Mouse (Mus musculus) E14TG2a.4 (cell line): ENCODE measurements around the gene Fndc5.

Experiments
- H3K27me3 ChIP-seq: 2 replicates; pipeline ENCODE4 v1.6.1; 2014; ENCODE audit warnings: low read length, control low read depth; ENCODE audit not compliant: insufficient read depth
- H3K36me3 ChIP-seq: 2 replicates; pipeline ENCODE4 v1.6.1; 2014; ENCODE audit warnings: low read length, control low read depth; ENCODE audit not compliant: insufficient read depth
- H3K4me1 ChIP-seq: replicated peaks from 2 replicates; pipeline ENCODE4 v1.6.1; 2014; ENCODE audit warnings: low read depth, low read length, control low read depth
- H3K4me3 ChIP-seq: replicated peaks from 2 replicates; pipeline ENCODE4 v1.5.1; 2014; ENCODE audit warnings: mild to moderate bottlenecking, low read length
- H3K9me3 ChIP-seq: 2 replicates; pipeline ENCODE4 v1.6.1; 2014; ENCODE audit warnings: low read length, control low read depth
- CTCF ChIP-seq: conservative IDR thresholded peaks from 2 replicates; pipeline ENCODE4 v1.5.1; 2014; ENCODE audit warnings: low read length
- NANOG ChIP-seq: IDR thresholded peaks from 2 replicates; pipeline ENCODE4 v1.6.1; 2014; ENCODE audit warnings: borderline replicate concordance, low read length, mixed read lengths
- POU5F1 ChIP-seq: IDR thresholded peaks from 2 replicates; pipeline ENCODE4 v1.6.1; 2014; ENCODE audit warnings: low read length, borderline replicate concordance

The Fndc5 gene

DNA sequence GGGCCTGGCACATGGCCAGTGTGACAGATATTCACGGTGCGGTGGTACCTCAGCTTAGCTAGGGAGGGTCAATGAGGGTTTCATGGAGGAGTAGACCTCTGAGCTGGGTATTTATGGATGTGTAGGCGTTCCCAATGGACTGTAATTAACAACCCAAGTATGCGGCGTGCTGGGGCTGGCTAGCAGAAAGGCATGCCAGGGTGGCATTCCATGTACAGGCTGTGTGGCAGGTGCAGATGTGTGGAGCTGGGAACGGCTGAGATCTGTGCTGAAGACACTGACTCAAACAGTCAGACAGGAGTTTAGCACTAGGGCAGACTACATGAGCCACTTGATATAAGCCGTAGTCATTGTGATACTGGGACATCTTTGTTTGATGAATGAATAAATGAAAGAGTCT, 28.2 kb upstream of the Fndc5 start:
- Histone ChIP-seq H3K9me3 (no peaks in the 10 kb centered on the region), H3K36me3 (no peaks in the 10 kb centered on the region), H3K4me1 (peaks cover 65% of the 10 kb centered on the region), H3K27me3 (peaks cover 78% of the 10 kb centered on the region), H3K4me3 (peak overlapping the region; percentile 39; the same call in 1 of the 2 replicates)
- TF ChIP-seq NANOG (no peak), CTCF (no peak), POU5F1 (no peak)

DNA sequence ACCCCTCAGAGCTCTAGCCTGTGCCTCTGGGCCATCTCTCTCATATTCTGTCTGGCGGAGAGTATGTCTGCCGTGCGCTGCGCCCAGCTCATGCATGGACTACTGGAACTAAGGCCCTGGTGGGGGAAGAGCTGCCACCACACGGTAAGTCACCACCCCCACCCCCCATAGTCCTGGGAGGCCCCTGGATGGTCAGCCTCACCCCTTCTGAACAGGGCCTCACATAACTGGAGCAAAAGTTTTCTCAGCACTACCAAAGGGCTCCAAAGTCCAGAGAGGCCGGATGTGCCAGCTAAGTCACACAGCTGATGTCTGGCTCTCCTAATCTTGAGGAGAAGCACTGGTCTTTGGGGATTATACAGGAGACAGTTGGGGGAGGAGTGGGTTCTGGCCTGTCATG, 26.0 kb upstream of the Fndc5 start:
- TF ChIP-seq NANOG (no peak), CTCF (no peak)
- Histone ChIP-seq H3K36me3 (no peaks in the 10 kb centered on the region), H3K27me3 (peaks cover 78% of the 10 kb centered on the region), H3K4me1 (peaks cover 62% of the 10 kb centered on the region), H3K4me3 (no peak overlapping the region), H3K9me3 (no peaks in the 10 kb centered on the region)

- TF ChIP-seq POU5F1 (no peak), CTCF (peak; percentile 64)
- Histone ChIP-seq H3K9me3 (no peaks in the 10 kb centered on the region), H3K36me3 (no peaks in the 10 kb centered on the region), H3K27me3 (peaks cover 78% of the 10 kb centered on the region), H3K4me3 (no peak overlapping the region), H3K4me1 (peaks cover 56% of the 10 kb centered on the region)
These were observed 25.4 kb upstream of the Fndc5 start for GRCm38 (mm10) chr4:129111350-129111749.

- Histone ChIP-seq H3K27me3 (peaks cover 78% of the 10 kb centered on the region), H3K4me1 (peaks cover 50% of the 10 kb centered on the region), H3K4me3 (peak overlapping the region; percentile 49), H3K36me3 (no peaks in the 10 kb centered on the region), H3K9me3 (no peaks in the 10 kb centered on the region)
- TF ChIP-seq CTCF: no peak
- TF ChIP-seq POU5F1: no peak
- TF ChIP-seq NANOG: no peak
These were observed 24.6 kb upstream of the Fndc5 start for GRCm38 (mm10) chr4:129112231-129112630.

DNA sequence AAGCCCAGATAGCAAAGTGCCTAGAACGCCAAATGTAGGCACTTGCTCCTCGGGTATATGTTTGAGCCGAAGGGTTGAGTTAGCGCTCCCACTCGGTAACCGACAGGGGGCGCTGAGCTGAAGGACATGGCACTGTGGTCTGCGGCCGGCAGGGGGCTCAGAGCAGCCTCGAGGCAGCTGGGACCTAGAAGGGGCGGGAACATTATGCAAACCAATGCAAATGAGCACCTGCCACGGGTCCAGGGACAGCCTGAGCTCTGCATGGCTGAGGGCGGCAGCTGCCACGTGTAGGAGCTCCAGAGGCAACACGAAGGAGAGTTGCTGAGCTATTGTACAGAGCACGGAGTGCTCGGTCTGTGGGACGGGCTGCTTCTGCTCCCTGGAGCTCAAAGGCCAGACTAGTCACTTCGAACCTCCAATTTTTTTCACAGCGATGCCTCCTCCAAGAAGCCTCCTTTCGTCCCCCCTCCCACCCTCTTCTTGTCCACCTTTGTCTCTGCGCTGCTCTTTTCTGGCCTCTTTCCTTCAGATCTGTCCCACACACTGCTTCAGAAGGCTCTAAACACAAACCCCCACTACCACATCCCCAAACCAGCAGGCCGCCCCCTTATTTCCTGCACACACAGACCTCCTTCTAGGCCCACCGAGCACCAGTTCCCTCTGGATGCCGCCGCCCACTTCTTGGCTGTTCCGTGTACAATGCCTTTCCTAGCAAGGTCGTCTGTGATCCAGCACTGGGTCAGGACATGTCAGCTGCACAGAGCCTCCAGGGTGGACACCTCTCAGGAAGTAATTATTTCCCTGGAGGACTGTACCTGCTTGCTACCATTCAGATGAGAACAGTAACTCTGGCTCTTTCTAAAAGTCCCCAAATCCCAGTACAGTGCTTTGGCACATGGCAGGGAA, 23.5 kb upstream of the Fndc5 start:
- Histone ChIP-seq H3K36me3 (no peaks in the 10 kb centered on the region), H3K27me3 (peaks cover 76% of the 10 kb centered on the region), H3K4me1 (peaks cover 42% of the 10 kb centered on the region), H3K9me3 (no peaks in the 10 kb centered on the region), H3K4me3 (peak overlapping the region; percentile 52)
- TF ChIP-seq CTCF: peak; percentile 95
- TF ChIP-seq NANOG: no peak

- Histone ChIP-seq H3K4me1 (peaks cover 45% of the 10 kb centered on the region), H3K9me3 (no peaks in the 10 kb centered on the region), H3K4me3 (no peak overlapping the region), H3K36me3 (no peaks in the 10 kb centered on the region), H3K27me3 (peaks cover 88% of the 10 kb centered on the region)
- TF ChIP-seq CTCF: no peak
- no peak for TF ChIP-seq NANOG
- TF ChIP-seq POU5F1: no peak
These were observed 20.1 kb upstream of the Fndc5 start for GRCm38 (mm10) chr4:129116703-129117102.

- no peak for TF ChIP-seq NANOG
- TF ChIP-seq POU5F1: no peak
- no peak for TF ChIP-seq CTCF
These were observed 18.9 kb upstream of the Fndc5 start for GRCm38 (mm10) chr4:129117720-129118510.

GRCm38 (mm10) chr4:129119708-129120107, 17.1 kb upstream of the Fndc5 start:
- Histone ChIP-seq H3K36me3 (no peaks in the 10 kb centered on the region), H3K27me3 (peaks cover 89% of the 10 kb centered on the region), H3K9me3 (no peaks in the 10 kb centered on the region), H3K4me1 (peaks cover 39% of the 10 kb centered on the region), H3K4me3 (no peak overlapping the region)
- TF ChIP-seq POU5F1 (no peak), CTCF (no peak), NANOG (no peak)

More at GRCm38 (mm10) chr4:129117720-129118510, 18.9 kb upstream of the Fndc5 start:
- H3K4me1 ChIP-seq: peaks cover 45% of the 10 kb centered on the region
- no peaks in the 10 kb centered on the region for H3K9me3 ChIP-seq
- H3K36me3 ChIP-seq: no peaks in the 10 kb centered on the region
- H3K27me3 ChIP-seq: peaks cover 89% of the 10 kb centered on the region
- H3K4me3 ChIP-seq: peak overlapping the region; percentile 57
